Mouse (Mus musculus) stomach, embryonic 16.5 days (tissue): ENCODE measurements at regions not wholly inside any gene's neighbourhood (a gene's known extent, or its start where the extent isn't known, plus 50 kb on each side); places are given as distances from the start of the nearest gene placed in this dataset.
A peak's percentile ranks its signal among the peaks of the same experiment; 100 is the strongest.

Experiments
- ATAC-seq: fragments of 200-750 bp; cut with Nextera tagmentation; 2 replicates; pipeline ENCODE4 v1.8.0; 2017; ENCODE audit warnings: moderate number of reproducible peaks, moderate TSS enrichment; ENCODE audit not compliant: insufficient read depth, low FRiP score
- H3K27ac ChIP-seq: fragments of 300-500 bp; sonication (generic); 2 replicates; pipeline ENCODE4 v1.5.1; 2014; ENCODE audit warnings: low read length
- H3K27me3 ChIP-seq: fragments of 300-500 bp; sonication (generic); 2 replicates; pipeline ENCODE4 v1.6.1; 2014; ENCODE audit warnings: low read length, control low read depth, mixed read lengths; ENCODE audit not compliant: control insufficient read depth, insufficient read depth
- H3K36me3 ChIP-seq: fragments of 300-500 bp; sonication (generic); 2 replicates; pipeline ENCODE4 v1.6.1; 2014; ENCODE audit warnings: low read length; ENCODE audit not compliant: control insufficient read depth, insufficient read depth
- H3K4me1 ChIP-seq: fragments of 300-500 bp; sonication (generic); 2 replicates; pipeline ENCODE4 v1.6.1; 2014; ENCODE audit warnings: low read length, control low read depth, mixed read lengths; ENCODE audit not compliant: control insufficient read depth, insufficient read depth
- H3K4me2 ChIP-seq: fragments of 300-500 bp; sonication (generic); 2 replicates; pipeline ENCODE4 v1.6.1; 2014; ENCODE audit warnings: low read depth, low read length, mixed read lengths
- H3K4me3 ChIP-seq: fragments of 300-500 bp; sonication (generic); replicated peaks from 2 replicates; pipeline ENCODE4 v1.5.1; 2014; ENCODE audit warnings: mild to moderate bottlenecking, low read length
- H3K9ac ChIP-seq: fragments of 300-500 bp; sonication (generic); 2 replicates; pipeline ENCODE4 v1.6.1; 2014; ENCODE audit warnings: low read length
- H3K9me3 ChIP-seq: fragments of 300-500 bp; sonication (generic); replicated peaks from 2 replicates; pipeline ENCODE4 v1.6.1; 2016; ENCODE audit warnings: low read length, control low read depth; ENCODE audit not compliant: control insufficient read depth
- WGBS: fragments of 180-500 bp; shearing (Covaris S2); extraction: QIAGEN DNeasy Blood & Tissue Kit; methylation state at CpG from one replicate; pipeline ENCODE4 v1.1.7; 2014; 5-methylcytosine and 5-hydroxymethylcytosine counted together

GRCm38 (mm10) chr3:45649361-45649760 lies 271.2 kb downstream of the Pcdh10 start:
- no peaks in the 10 kb centered on the region for H3K9me3 ChIP-seq
- H3K27ac ChIP-seq: no peak overlapping the region
- H3K27me3 ChIP-seq: no peaks in the 10 kb centered on the region
- no peak for ATAC-seq
- no peaks in the 10 kb centered on the region for H3K36me3 ChIP-seq
- no peak overlapping the region for H3K9ac ChIP-seq
- no peak overlapping the region for H3K4me2 ChIP-seq
- no peaks in the 10 kb centered on the region for H3K4me1 ChIP-seq
- H3K4me3 ChIP-seq: no peak overlapping the region

- no peaks in the 10 kb centered on the region for H3K9me3 ChIP-seq
- H3K27ac ChIP-seq: no peak overlapping the region
- ATAC-seq: no peak
- H3K27me3 ChIP-seq: no peaks in the 10 kb centered on the region
- H3K4me3 ChIP-seq: no peak overlapping the region
- H3K9ac ChIP-seq: no peak overlapping the region
- H3K36me3 ChIP-seq: no peaks in the 10 kb centered on the region
- no peaks in the 10 kb centered on the region for H3K4me1 ChIP-seq
- H3K4me2 ChIP-seq: no peak overlapping the region
- 90% methylated on average over 5 of the region's 5 CpGs for WGBS
Observed at GRCm38 (mm10) chr3:45657023-45657422, 278.8 kb downstream of the Pcdh10 start.

- WGBS: 75% methylated on average over 2 of the region's 2 CpGs
- Histone ChIP-seq H3K9me3 (no peaks in the 10 kb centered on the region), H3K36me3 (no peaks in the 10 kb centered on the region), H3K4me1 (no peaks in the 10 kb centered on the region), H3K4me3 (no peak overlapping the region), H3K27ac (no peak overlapping the region), H3K4me2 (no peak overlapping the region), H3K9ac (no peak overlapping the region), H3K27me3 (no peaks in the 10 kb centered on the region)
- no peak for ATAC-seq
Observed at GRCm38 (mm10) chr3:45658093-45658776, 280.0 kb downstream of the Pcdh10 start.

- Histone ChIP-seq H3K27me3 (no peaks in the 10 kb centered on the region), H3K9ac (no peak overlapping the region), H3K27ac (no peak overlapping the region), H3K36me3 (no peaks in the 10 kb centered on the region), H3K4me3 (no peak overlapping the region), H3K4me2 (no peak overlapping the region), H3K9me3 (no peaks in the 10 kb centered on the region), H3K4me1 (no peaks in the 10 kb centered on the region)
- ATAC-seq: no peak
- WGBS: 85% methylated on average over 1 of the region's 1 CpGs
Observed at GRCm38 (mm10) chr3:45659052-45659451, 280.9 kb downstream of the Pcdh10 start.

GRCm38 (mm10) chr3:45670434-45670833 lies 292.2 kb downstream of the Pcdh10 start:
- H3K4me1 ChIP-seq: no peaks in the 10 kb centered on the region
- H3K27ac ChIP-seq: no peak overlapping the region
- H3K9ac ChIP-seq: no peak overlapping the region
- no peak for ATAC-seq
- no peaks in the 10 kb centered on the region for H3K9me3 ChIP-seq
- no peaks in the 10 kb centered on the region for H3K36me3 ChIP-seq
- H3K4me2 ChIP-seq: no peak overlapping the region
- no peaks in the 10 kb centered on the region for H3K27me3 ChIP-seq
- no peak overlapping the region for H3K4me3 ChIP-seq

GRCm38 (mm10) chr3:45677672-45678071 lies 299.5 kb downstream of the Pcdh10 start:
- H3K36me3 ChIP-seq: no peaks in the 10 kb centered on the region
- no peaks in the 10 kb centered on the region; the same call in 1 of the 2 replicates for H3K27me3 ChIP-seq
- ATAC-seq: no peak
- no peaks in the 10 kb centered on the region for H3K4me1 ChIP-seq
- no peak overlapping the region for H3K4me3 ChIP-seq
- H3K4me2 ChIP-seq: no peak overlapping the region
- no peak overlapping the region for H3K9ac ChIP-seq
- no peak overlapping the region for H3K27ac ChIP-seq
- H3K9me3 ChIP-seq: no peaks in the 10 kb centered on the region
- 87% methylated on average over 6 of the region's 6 CpGs for whole genome bisulfite sequencing

GRCm38 (mm10) chr3:45681410-45681809 lies 303.2 kb downstream of the Pcdh10 start:
- Histone ChIP-seq H3K4me2 (peak overlapping the region; percentile 15; the same call in 1 of the 2 replicates), H3K36me3 (no peaks in the 10 kb centered on the region), H3K9ac (no peak overlapping the region), H3K27ac (no peak overlapping the region), H3K27me3 (no peaks in the 10 kb centered on the region; the same call in 1 of the 2 replicates), H3K4me1 (no peaks in the 10 kb centered on the region), H3K9me3 (no peaks in the 10 kb centered on the region), H3K4me3 (no peak overlapping the region)
- whole genome bisulfite sequencing: 12% methylated on average over 12 of the region's 12 CpGs
- ATAC-seq: no peak

GRCm38 (mm10) chr3:45707891-45708290 lies 329.7 kb downstream of the Pcdh10 start:
- Histone ChIP-seq H3K4me2 (no peak overlapping the region), H3K4me1 (no peaks in the 10 kb centered on the region), H3K9ac (no peak overlapping the region), H3K27ac (no peak overlapping the region), H3K9me3 (no peaks in the 10 kb centered on the region), H3K36me3 (no peaks in the 10 kb centered on the region), H3K4me3 (no peak overlapping the region), H3K27me3 (no peaks in the 10 kb centered on the region)
- no peak for ATAC-seq
- whole genome bisulfite sequencing: 54% methylated on average over 1 of the region's 1 CpGs
